ENCODE assay signal across 24 mouse cellular contexts in the genomic region with DNA sequence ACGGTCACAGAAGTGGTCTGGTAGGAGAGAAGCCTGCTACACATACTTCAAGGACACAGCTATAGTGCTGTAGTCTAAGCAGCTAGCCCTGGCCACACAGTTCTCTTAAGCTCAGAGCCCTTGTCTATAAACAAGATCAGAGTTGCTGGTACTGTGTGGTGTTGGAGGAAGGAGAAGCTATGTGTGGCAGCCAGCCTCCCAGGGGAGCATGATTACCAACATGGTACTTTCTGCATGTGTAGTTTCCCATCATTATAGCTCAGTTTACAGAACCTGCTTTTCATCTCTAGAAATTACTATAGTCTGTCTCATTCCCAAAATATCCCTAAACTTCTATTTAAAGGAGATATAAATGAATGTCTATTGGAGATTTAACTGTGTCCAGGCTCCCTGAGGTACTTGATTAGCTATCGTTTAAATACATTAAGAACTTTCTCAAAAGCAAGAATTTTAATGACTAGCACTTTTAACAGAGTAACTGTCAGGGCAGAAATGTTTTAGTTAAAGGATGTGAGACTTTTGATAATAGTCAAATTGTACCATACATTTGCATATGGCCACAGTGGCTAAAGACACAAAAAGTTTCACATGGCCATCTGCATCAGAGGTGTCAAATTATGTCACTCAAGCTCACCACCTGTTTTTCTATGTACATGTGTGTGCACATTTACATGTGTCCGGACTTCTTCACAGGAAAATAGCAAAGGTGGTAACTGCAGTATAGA.
"Had no signal": no experiment of that assay in that cellular context is flagged by ENCODE, and none has a peak within 500 bp of the region (broad histone marks: within the 10 kb centered on the region; RNA-seq: fewer than 3 reads in every experiment).

No protein-coding gene starts in this region.

- ATAC-seq: hindbrain, embryonic 16.5 days; inflammation-experienced regulatory T-cells, adult 6 months; intestine, embryonic 16.5 days; liver, embryonic 12.5 days had no signal

- H3K36me3 ChIP-seq: limb, embryonic 10.5 days; limb, embryonic 12.5 days had no signal

- H3K27me3 ChIP-seq: heart, embryonic 12.5 days; kidney, embryonic 15.5 days; limb, embryonic 12.5 days; liver, embryonic 12.5 days had no signal

- H3K27ac ChIP-seq: gastrocnemius, adult 2 months; heart, embryonic 10.5 days; hindbrain, embryonic 14.5 days; kidney, embryonic 15.5 days; kidney, postnatal 0 days; left cerebral cortex, adult 2 months; limb, embryonic 10.5 days; limb, embryonic 12.5 days; liver, embryonic 12.5 days had no signal

- H3K4me2 ChIP-seq: heart, embryonic 12.5 days; hindbrain, embryonic 14.5 days; kidney, embryonic 15.5 days; limb, embryonic 12.5 days; liver, embryonic 12.5 days had no signal

- H3K9ac ChIP-seq: heart, embryonic 12.5 days; hindbrain, embryonic 14.5 days; kidney, embryonic 15.5 days; limb, embryonic 12.5 days; liver, embryonic 12.5 days had no signal

- DNase-seq: gastrocnemius, adult 2 months; gastrocnemius, postnatal 10 days; gastrocnemius, postnatal 25 days; heart, adult 18-20 months; heart, postnatal 10 days; heart, postnatal 4 days; kidney, adult 11 months; kidney, adult 2 months; kidney, adult 9 months; kidney, postnatal 14 days; kidney, postnatal 36 days; liver had no signal

- H3K9me3 ChIP-seq: heart, embryonic 10.5 days; heart, embryonic 12.5 days; kidney, embryonic 15.5 days; limb, embryonic 10.5 days; limb, embryonic 12.5 days; liver, embryonic 12.5 days had no signal

- H3K4me1 ChIP-seq: heart, embryonic 10.5 days; heart, embryonic 12.5 days; liver, embryonic 12.5 days had no signal

- H3K4me3 ChIP-seq: gastrocnemius, adult 2 months; heart, embryonic 10.5 days; heart, embryonic 12.5 days; kidney, embryonic 15.5 days; left cerebral cortex, adult 2 months; limb, embryonic 10.5 days; limb, embryonic 12.5 days; liver, embryonic 12.5 days had no signal
